Mouse (Mus musculus) layer of hippocampus, postnatal 25 days (tissue): ENCODE data around the gene Aire. TPM values are rescaled to one million over a fixed set of nuclear protein-coding genes. Genes with fewer than 3 reads are reported as not detected.
"Not testable (repeated sequence)": the region's sequence is repeated elsewhere in the genome, so short reads cannot be mapped to it uniquely, and the experiment has no call there.

Source experiments
- DNase-seq, 2 experiments: peaks; one replicate each; pipeline ENCODE4 v3.0.0; 2022; ENCODE audit warnings: mixed read lengths in 2 of 2, low spot score in 1 of 2; ENCODE audit errors: extremely low spot score in 1 of 2
- total RNA-seq, 2 experiments: library from RNA; stranded (reverse); gene quantifications; 2 replicates each; pipeline ENCODE4 v1.2.3; 2021

The Aire gene
- total RNA-seq, 2 experiments from 2014 or later, result 0.16 to 0.27 TPM

DNA sequence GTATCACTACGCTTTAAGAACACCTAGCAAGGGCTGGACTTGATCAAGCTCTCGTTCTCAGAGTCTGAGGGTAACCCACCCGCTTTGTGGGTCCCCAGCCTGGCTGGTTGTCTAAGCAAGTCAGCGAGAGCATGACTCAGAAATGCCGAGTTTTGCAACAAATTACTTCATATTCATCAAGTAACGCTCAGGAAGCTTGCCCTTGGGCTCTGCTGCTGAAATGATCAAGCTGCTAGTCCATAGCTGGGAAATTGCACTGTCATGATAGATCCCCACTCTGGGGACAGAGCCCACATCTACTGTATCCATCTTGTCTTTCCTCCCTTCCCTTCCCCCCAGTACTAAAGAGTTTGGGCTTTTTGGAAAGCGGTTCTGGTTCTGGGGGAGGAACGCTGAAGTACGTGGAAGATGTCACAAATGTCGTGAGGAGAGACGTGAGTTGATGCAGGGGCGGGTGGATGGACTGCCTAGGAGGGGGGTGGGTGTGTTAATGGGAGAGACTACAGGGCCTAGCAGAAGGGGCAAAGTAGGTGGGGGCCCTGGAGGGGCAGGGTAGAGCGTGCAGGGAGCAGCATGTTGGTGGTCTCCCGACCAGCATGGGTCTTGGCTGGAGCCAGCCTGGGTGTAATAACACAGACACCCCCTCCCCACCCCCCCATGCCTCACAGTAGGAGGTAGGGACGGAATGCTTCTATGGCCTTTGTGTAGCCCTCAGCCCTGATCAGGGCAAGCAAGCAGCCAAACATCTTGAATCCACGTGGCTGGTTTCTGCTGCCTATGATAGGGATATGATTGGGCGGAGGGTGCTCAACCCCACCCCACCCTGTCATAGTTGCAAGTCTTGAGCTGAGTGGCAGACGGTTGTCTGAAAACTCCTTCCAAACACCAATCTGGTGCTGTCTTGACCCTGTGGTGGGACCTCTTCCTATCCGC lies 11.5 kb upstream of the Aire start:
- no peak for DNase-seq

DNA sequence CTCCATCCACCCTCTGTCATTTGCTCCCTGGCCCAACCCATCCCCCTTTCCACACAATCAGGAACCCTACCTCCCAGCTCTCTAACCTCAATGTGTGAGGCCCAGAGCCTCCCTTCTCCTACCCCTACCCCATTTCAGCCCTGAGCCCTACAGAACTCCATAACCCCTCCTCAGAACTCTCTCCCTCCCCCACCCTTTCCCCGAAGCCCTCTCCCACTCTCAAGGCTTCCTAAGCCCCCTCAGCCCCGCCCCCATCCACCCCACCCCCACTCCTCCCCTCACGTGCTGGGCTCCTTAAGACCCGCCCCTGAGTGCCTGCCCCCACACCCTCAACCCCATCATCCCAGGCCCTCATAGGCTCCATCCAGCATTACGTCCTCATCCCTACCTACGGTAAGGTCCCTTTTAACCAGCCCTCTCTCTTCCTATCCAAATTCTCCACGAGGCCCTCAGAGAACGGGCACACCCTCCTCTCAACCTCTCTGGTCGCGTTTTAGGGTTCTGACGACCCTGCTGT lies 6.2 kb upstream of the Aire start:
- DNase-seq, result no peak

DNA sequence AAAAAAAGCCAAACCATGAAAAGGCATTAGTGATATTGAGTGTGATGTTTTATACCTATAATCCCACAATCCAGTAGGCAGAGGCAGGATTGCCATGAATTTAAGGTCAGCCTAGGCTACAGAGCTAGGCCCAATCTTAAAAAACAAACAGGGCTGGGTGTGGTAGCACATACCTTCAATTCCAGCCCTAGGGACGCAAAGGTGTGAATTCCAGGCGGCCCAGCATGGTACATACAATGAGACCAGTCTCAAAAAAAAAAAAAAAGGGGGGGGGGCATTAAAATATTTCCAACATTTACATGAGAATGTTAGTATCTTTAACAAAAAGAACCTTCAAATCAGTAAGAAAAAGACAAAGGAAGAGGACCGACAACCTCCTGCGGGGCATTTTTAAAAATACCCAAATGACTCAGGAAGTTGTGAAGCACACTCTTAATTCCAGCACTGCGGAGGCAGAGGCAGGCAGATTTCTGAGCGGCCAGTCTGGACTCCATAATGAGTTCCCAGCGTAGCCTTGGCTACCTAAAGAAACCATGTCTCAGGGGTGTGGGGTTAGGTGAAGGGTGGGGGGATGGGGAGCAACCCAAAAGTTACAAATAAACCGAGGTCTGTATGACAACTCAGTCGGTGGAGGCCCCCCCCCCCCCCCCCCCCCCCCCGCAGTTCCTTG lies 4.8 kb upstream of the Aire start:
- DNase-seq, result no peak

DNA sequence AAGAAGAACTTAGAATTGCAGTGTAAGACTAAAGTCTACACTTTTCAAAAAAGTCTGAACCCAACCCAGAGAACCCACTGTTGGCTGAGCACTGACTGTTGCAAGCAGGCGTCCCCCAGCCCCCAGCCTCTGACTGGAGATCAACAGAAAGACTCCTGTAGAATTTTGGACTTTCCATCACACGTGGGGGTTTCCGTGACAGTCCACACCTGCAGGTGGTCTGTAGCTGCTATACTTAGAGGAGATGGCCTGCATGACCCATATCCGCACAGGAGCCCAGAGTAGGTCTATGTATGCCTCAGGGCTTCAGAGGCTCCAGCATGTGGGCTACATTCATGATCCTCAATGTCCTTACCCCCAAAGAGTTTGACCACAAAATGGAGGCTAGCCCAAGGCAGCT lies 3.0 kb upstream of the Aire start:
- no peak for DNase-seq

DNA sequence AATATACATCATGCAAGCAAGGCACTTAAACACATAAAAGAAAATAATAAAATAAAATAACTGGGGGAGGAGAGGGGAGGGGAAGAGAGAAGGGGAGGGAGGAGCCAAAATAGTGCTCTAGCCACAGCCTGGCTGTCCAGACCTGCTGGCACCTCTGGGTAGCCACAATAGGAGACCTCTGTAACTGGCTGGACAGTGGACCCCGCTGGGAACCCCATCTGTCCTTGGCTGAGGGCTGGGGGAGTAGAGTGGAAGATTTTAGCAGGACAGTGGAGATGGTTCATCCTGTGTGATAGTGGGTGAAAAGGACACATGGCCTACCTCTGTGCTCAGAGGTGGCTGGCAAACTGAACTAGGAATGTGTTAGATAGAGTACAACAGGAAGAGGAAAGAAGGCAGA lies 1.1 kb upstream of the Aire start:
- DNase-seq, result no peak

DNA sequence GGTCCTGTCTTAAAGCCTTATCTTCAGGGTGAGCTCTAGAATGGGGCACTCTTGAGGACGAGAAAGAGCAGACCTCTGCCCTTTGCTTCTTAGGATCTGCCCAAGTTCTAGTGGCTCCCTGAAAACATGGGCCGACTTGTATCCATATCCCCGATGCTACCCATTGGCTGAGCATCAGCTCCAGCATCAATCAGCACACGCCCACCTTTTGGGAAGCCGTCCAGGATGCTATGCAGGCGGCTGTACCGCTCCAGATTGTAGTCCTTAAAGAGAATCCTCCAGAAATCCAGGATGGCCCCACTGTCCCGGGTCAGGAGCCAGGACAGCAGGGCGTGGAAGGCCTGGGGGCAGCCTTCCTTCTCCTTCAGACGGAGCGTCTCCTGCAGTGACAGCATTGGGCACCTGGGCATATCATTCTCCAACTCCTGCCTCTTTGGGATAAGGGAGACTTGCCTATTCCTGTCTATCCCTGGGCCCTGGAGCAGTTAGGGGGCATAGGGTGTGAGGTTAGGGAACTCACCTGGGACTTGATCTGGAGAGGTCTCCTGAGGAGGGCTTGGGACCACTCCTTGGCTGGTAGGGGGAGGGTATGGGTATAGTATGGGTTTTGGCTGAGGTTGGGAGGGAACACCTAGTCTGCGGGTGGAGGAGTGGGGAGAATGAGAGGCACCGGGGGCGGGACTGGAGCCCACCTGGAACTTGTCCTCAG lies 559 bp downstream of the Aire start:
- DNase-seq, result peak; percentile 26 to 58

DNA sequence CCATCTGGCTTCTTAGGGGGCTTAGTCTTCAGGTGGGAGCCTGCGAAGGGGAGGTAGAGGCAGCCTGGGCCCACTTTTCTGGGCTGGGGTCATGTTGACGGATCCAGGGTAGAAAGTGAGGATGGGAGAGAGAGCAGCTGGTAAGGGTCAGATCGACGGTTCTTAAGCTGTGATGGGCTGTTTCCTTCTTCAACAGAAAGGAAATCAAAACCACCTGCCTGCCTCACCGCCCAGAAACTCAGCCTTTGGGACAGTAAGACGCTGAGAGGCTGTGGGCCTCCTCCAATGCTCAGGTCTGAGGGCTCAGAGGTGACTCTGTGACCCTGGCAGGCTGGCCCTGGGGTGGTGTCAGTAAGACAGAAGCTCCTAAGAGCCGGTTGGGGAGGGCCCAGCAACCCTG lies 1.3 kb downstream of the Aire start:
- DNase-seq, result no peak

DNA sequence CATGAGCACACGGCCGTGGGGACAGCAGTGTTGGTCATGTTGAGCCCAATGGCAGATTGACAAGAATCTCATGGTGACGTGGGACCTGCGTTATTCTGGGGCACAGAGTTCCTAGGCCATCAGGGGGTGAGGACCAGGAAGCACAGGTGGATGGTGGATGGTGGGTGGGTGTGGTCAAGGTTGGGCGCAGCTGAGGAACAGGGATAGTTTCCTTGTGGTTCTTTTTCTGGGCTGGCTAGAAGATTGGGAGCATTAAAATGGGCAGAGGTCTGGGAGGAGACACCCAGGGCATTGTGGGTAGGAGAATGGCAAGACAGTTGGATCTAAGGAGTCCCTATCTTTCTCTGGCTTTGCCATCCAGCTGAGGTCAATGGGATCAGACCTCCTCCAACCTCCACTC lies 1.8 kb downstream of the Aire start, which contains the start of gene Dnmt3l:
TSS of gene Dnmt3l (plus strand) at position 301 of the 400 bp plus-strand sequence.
- no peak for DNase-seq

DNA sequence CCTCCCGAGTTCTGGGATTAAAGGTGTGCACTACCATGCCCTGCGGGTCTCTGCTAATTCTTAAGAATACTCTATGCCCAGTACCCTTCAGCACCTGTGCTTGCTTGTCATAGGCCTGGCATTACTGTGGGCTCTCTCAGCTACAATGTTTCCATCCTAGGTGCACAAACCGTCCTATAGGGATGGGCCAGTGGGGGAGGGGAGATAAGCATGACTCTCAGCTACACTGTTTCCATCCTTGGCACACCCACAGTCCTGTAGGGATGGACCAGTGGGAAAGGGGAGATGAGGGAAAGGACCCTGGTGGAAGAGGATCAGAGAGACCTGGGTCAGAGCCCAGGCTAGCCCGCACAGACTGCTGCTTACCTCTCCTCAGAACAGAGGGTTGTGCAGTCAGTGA lies 6.3 kb downstream of the Aire start:
- DNase-seq, result no peak

DNA sequence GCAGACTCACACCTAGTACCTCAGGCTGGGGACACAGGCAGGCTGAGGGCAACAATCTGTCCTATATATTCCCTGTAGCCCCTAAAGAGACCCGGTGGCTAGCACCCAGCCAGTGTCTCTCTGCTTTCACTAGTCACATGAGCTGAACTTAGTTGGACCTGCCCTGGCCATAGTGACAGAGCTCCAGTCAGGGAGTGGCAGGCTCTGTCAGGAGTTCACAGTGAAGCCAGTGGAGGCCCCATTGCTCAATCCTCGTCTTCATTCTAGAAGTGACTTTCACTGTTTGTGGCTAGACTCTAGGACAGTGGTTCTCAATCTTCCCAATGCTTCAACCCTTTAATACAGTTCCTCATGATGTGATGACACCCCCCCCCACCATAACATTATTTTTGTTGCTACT lies 11.4 kb downstream of the Aire start:
- DNase-seq, result no peak

DNA sequence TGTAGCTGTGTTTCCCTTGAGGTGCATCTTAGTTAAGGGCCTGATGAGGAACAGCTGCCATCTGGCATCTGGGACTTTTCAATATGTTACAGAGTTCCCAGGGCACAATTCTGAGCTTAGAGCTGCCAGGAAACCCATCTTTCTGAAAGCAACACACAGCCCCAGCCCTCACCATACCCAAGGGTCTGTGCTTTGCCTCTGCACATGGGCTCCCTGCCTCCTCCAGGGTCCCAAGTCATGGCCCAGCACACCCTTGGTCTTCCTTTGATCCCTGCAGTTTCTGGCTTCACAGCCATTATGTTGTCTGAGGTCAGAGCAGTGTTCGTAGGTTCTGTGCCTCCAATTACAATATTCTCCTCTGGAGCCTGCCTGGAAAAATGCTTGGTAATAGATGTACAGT lies 14.3 kb downstream of the Aire start:
- no peak for DNase-seq

DNA sequence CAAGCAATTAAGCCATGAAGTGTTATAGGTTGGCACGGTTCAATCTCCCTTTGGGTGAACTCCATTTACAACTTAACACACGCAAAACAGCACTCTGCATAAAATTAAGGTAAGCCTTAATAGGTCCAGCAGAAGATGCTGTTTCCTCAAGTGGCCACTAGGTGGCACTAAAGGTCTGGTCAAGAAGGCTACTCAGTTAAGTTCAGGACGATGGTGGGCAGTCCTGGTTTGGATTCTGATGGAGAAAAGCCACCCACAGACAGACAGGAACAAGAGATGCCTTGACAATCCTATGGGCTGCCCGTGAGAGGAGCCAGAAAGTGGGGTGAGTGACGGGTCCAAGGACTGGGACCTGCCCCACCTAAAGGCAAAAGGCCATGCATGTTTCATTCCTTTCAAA lies 15.3 kb downstream of the Aire start:
- DNase-seq, result peak; percentile 55 to 82

DNA sequence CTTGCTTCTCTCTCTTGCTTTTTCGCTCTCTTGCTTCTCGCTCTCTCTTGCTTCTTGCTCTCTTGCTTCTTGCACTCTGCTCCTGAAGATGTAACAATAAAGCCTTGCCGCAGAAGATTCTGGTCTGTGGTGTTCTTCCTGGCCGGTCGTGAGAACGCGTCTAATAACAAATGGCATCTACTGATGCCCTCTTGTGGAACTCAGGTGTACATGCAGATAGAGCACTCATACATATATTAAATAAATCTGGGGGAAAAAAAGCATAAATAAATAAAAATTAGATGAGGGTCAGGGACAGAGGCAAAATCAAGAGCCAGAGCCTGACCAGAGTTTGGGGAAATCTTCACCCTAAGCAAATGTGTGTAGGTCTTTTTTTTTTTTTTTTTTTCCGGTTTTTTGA lies 18.0 kb downstream of the Aire start:
- DNase-seq, result not testable (repeated sequence)

DNA sequence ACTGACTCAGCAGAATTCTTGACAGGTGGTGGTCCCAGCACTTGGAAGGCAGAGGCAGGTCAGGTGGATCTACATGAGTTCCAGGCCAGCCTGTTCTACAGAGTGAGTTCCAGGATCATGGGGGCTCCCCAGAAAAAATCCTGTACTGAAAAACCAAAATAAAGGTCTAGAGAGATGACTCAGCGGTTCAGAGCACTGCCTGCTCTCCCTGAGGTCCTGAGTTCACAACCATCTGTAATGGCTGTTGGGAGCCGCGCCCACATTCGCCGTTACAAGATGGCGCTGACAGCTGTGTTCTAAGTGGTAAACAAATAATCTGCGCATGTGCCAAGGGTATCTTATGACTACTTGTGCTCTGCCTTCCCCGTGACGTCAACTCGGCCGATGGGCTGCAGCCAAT lies 23.4 kb downstream of the Aire start:
- not testable (repeated sequence) for DNase-seq

DNA sequence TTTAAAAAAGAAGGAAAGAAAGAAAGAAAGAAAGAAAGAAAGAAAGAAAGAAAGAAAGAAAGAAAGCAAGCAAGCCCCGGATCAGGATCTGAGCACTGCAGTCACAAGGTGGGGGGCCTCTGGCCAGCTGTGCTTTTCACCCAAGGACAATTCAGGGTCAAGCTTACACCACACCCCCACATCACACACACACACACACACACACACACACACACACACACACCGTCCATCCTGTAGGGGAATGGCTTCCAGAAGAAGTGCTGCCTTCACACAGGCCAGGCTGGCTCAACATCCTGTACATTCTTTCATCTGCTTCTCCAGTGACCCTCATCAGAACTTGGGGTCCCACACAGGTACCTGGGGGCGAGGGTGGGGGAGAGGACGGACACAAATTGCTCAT lies 24.1 kb downstream of the Aire start:
- no peak for DNase-seq

DNA sequence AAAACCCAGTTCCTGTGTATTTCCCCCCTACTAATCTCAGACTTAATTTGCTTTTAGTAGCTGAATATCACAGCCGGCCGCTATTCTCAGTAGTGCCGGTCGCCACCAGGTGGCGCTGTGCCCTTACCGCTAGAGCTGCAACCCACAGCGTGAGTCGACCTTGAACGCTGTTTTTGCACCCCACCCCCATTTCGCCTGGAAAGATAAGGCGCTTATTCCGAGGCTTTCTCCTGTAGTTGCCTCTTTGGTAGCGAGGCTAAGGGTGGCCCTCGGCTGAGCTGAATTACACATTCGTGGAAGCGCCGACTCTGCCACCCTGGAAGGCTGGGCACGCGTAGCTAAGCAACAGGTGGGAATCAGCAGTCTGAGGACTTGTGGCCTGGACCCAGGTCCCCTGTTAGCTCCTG lies 24.6 kb downstream of the Aire start:
- DNase-seq, result peak; percentile 79 to 90

DNA sequence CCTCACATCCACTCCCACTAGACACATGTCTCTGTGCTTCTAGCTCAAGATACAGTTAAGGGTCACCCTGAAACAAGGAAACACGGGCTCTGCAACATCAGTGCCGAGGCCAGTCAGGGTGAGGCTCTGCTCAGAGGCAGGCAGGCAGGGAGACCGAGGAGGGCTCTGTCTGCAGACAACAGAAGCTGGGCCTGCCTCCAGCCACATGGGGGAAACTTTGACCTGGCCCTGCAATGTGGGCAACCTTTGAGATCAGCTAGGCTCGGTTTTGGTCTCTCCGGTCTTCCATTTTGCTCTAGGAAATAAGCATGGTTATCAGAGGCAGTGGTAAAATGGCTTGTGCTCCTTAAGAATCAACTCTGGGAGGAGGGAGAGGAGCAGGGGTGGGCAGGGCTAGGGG lies 27.0 kb downstream of the Aire start:
- DNase-seq, result no peak

DNA sequence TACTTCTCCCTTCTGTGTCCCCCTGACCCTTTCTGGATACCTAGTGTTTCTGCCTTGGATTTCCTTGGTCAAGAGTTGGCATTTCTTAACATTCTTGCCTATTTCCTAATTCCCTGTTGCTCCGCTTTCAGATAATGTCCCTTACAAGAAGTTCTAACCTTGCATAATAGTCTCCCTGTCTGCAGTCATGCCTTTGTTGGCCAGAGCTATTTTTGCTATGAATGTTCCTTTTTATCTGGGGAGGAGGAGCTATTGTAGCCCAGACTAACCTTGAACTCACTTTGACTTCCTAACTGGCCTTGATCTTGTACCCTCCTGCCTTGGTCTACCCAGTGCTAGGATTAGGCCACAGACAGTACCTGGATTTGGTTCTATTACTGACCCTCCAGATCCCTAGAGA lies 27.9 kb downstream of the Aire start:
- DNase-seq, result no peak

DNA sequence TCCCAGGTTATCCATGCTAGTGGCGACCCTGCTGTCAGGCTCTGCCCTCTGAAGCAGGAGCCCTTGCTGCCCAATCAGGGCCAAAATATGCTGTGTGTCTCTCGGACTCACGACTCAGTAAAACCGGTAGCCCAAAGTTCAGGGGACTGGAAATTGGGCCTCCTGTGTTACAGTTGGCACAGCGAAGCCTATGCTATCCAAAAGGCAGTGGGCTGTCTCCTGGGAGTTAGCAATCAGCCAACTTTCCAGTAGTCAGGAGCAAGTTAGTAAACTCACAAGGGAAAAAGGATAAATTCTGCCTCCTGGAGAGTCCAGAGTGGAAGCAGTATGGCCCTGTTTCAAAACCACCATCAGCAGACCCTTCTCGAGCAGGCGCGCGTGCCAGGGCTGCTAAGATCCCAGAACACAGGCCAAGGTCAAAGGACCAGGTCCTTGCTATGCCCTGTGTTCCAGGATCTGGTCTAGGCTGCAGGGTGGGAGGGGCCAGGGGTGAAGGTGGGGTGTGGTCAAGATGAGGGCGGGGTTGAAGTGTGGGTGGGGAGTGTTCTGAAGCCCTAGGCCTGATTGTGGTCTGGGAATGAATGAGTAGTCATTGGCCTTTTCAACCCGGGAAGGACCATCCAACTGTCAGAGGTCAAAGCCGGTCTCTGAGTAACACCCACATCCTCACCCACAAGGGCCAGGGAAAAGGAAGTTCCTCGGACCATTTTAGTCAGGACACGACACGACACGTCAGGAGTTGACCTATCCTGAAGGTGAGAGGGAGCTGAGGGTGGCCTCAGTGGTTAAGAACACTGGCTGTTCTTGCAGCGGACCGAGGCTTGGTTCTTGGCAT lies 30.5 kb downstream of the Aire start:
- no peak for DNase-seq

DNA sequence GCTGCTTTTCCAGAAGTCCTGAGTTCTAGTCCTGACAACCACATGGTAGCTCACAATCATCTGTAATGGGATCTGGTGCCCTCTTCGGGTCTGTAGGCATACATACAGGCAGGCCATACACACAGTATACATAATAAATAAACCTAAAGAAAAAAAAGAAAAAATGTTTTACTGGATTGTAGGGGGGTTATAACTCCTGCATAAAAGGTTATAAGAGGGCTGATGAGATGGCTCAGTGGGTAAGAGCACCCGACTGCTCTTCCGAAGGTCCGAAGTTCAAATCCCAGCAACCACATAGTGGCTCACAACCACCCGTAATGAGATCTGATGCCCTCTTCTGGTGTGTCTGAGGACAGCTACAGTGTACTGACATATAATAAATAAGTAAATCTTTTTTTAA lies 32.3 kb downstream of the Aire start:
- not testable (repeated sequence) for DNase-seq
